Mouse (Mus musculus) CH12.LX (cell line): ENCODE data around the gene Hoxd8. TPM values are rescaled to one million over a fixed set of nuclear protein-coding genes. Genes with fewer than 3 reads are reported as not detected.

Source experiments
- DNase-seq: peaks from one replicate; pipeline ENCODE4 v3.0.0-alpha.2; 2013; ENCODE audit errors: extremely low read depth
- H3K27ac ChIP-seq: 2 replicates; pipeline ENCODE4 v1.5.1; 2012; ENCODE audit warnings: low read depth, mild to moderate bottlenecking, control low read depth, moderate library complexity; ENCODE audit not compliant: insufficient read depth
- H3K27me3 ChIP-seq: replicated peaks from 2 replicates; pipeline ENCODE3; 2012; ENCODE audit warnings: inconsistent platforms
- H3K36me3 ChIP-seq, 2 experiments: replicated peaks in 1 of 2; 2 replicates each; pipeline versions ENCODE3 to v1.6.1; 2012; ENCODE audit warnings: inconsistent platforms in 1 of 2, low read length in 1 of 2, mild to moderate bottlenecking in 1 of 2, mixed read lengths in 1 of 2, moderate library complexity in 1 of 2; ENCODE audit not compliant: control insufficient read depth in 1 of 2, insufficient read depth in 1 of 2
- H3K4me1 ChIP-seq, 2 experiments: 2 replicates each; pipeline ENCODE4 v1.6.1; 2012; ENCODE audit warnings: inconsistent platforms in 1 of 2, moderate library complexity in 1 of 2; ENCODE audit not compliant: insufficient read depth in 2 of 2, control insufficient read depth in 1 of 2
- H3K4me2 ChIP-seq: 2 replicates; pipeline ENCODE4 v1.6.1; 2012; ENCODE audit warnings: low read depth, mild to moderate bottlenecking, control low read depth; ENCODE audit not compliant: poor library complexity, insufficient read depth, severe bottlenecking
- H3K4me3 ChIP-seq, 3 experiments: fragments of 150-350 bp in 1 of 3; sonication (generic) in 1 of 3; replicated peaks in 1 of 3; 2 replicates each; pipeline versions ENCODE3 to v1.5.1; 2011 to 2012; ENCODE audit warnings: low read depth in 2 of 3, low read length in 2 of 3, mild to moderate bottlenecking in 2 of 3, moderate library complexity in 2 of 3, control low read depth in 1 of 3, improper control_type of control experiment in 1 of 3, inconsistent platforms in 1 of 3, mixed read lengths in 1 of 3; ENCODE audit not compliant: poor library complexity in 1 of 3
- H3K79me2 ChIP-seq: replicated peaks from 2 replicates; pipeline ENCODE4 v1.6.1; 2012; ENCODE audit warnings: mild to moderate bottlenecking, moderate library complexity; ENCODE audit not compliant: control insufficient read depth, poor library complexity, insufficient read depth, severe bottlenecking; ENCODE audit errors: extremely low read depth
- H3K9ac ChIP-seq: 2 replicates; pipeline ENCODE4 v1.6.1; 2012; ENCODE audit warnings: low read depth, mild to moderate bottlenecking, control low read depth, moderate library complexity; ENCODE audit not compliant: insufficient read depth
- H3K9me3 ChIP-seq: replicated peaks from 2 replicates; pipeline ENCODE3; 2012; ENCODE audit warnings: low read length, inconsistent platforms, mixed read lengths
- E2F4 ChIP-seq: IDR thresholded peaks from 2 replicates; pipeline ENCODE4 v1.6.1; 2011; ENCODE audit warnings: low read depth, low read length, improper control_type of control experiment; ENCODE audit not compliant: insufficient replicate concordance
- JUND ChIP-seq: conservative IDR thresholded peaks from 2 replicates; pipeline ENCODE4 v1.6.1; 2011; ENCODE audit warnings: low read depth, low read length, improper control_type of control experiment
- KAT2A ChIP-seq: IDR thresholded peaks from 2 replicates; pipeline ENCODE4 v1.6.1; 2012; ENCODE audit warnings: low read length, improper control_type of control experiment, inconsistent platforms; ENCODE audit not compliant: insufficient replicate concordance
- MAX ChIP-seq: IDR thresholded peaks from 2 replicates; pipeline ENCODE4 v1.6.1; 2011; ENCODE audit warnings: low read length, improper control_type of control experiment
- MAZ ChIP-seq: IDR thresholded peaks from 2 replicates; pipeline ENCODE4 v1.6.1; 2012; ENCODE audit warnings: low read depth, mild to moderate bottlenecking, inconsistent platforms, low read length, improper control_type of control experiment, moderate library complexity
- MEF2A ChIP-seq: IDR thresholded peaks from 2 replicates; pipeline ENCODE4 v1.6.1; 2014; ENCODE audit warnings: low read depth, mild to moderate bottlenecking, inconsistent platforms, low read length, improper control_type of control experiment, borderline replicate concordance
- MYC ChIP-seq: IDR thresholded peaks from 2 replicates; pipeline ENCODE4 v1.6.1; 2011; ENCODE audit warnings: low read depth, mild to moderate bottlenecking, improper control_type of control experiment, low read length
- NELFE ChIP-seq: IDR thresholded peaks from 2 replicates; pipeline ENCODE4 v1.6.1; 2011; ENCODE audit warnings: low read depth, low read length, improper control_type of control experiment
- POLR2AphosphoS2 ChIP-seq: IDR thresholded peaks from 2 replicates; pipeline ENCODE4 v1.6.1; 2011; ENCODE audit warnings: low read depth, low read length, improper control_type of control experiment
- RAD21 ChIP-seq: IDR thresholded peaks from 2 replicates; pipeline ENCODE4 v1.6.1; 2011; ENCODE audit warnings: low read depth, mild to moderate bottlenecking, low read length, improper control_type of control experiment, moderate library complexity
- TCF12 ChIP-seq: IDR thresholded peaks from 2 replicates; pipeline ENCODE4 v1.6.1; 2014; ENCODE audit warnings: low read depth, mild to moderate bottlenecking, inconsistent platforms, low read length, improper control_type of control experiment
- UBTF ChIP-seq: IDR thresholded peaks from 2 replicates; pipeline ENCODE4 v1.6.1; 2012; ENCODE audit warnings: low read depth, mild to moderate bottlenecking, inconsistent platforms, low read length, improper control_type of control experiment, moderate library complexity
- USF1 ChIP-seq: IDR thresholded peaks from 2 replicates; pipeline ENCODE4 v1.6.1; 2014; ENCODE audit warnings: low read depth, mild to moderate bottlenecking, inconsistent platforms, low read length, improper control_type of control experiment
- ZC3H11A ChIP-seq: IDR thresholded peaks from 2 replicates; pipeline ENCODE4 v1.6.1; 2012; ENCODE audit warnings: low read depth, mild to moderate bottlenecking, inconsistent platforms, low read length, improper control_type of control experiment
- dilution Hi-C: fragments of 300-500 bp; cut with MboI; formaldehyde crosslinking; loops from 2 replicates; pipeline ENCODE4 v1.14.3; 2020; ENCODE audit warnings: low sequenced_read_pairs; ENCODE audit not compliant: extremely low pct_unique_long_range_greater_than_20kb, extremely low pct_ligation_motif_present
- in situ Hi-C: fragments of 300-500 bp; cut with MboI; formaldehyde crosslinking; loops from 3 replicates; pipeline ENCODE4 v1.14.3; 2019; ENCODE audit warnings: low sequenced_read_pairs, low pct_ligation_motif_present, low pct_unique_long_range_greater_than_20kb, mixed read lengths
- polyA plus RNA-seq: library from polyadenylated mRNA; unstranded; fragments of >175 nt; gene quantifications from 2 replicates; pipeline ENCODE4 v1.2.1, GENCODE M21; 2012; ENCODE audit warnings: low read depth; ENCODE audit not compliant: insufficient read length
- total RNA-seq, 2 experiments: library from RNA; depleted of rRNA; stranded (reverse); fragments of 300-350 nt in 1 of 2; fragments of >200 nt in 1 of 2; gene quantifications; 2 replicates each; pipeline ENCODE4 v1.2.3; 2012 to 2014

Hoxd8 gene
- total and polyA plus RNA-seq, 3 experiments, result 0.20 to 0.31 TPM; not detected in 1

DNA sequence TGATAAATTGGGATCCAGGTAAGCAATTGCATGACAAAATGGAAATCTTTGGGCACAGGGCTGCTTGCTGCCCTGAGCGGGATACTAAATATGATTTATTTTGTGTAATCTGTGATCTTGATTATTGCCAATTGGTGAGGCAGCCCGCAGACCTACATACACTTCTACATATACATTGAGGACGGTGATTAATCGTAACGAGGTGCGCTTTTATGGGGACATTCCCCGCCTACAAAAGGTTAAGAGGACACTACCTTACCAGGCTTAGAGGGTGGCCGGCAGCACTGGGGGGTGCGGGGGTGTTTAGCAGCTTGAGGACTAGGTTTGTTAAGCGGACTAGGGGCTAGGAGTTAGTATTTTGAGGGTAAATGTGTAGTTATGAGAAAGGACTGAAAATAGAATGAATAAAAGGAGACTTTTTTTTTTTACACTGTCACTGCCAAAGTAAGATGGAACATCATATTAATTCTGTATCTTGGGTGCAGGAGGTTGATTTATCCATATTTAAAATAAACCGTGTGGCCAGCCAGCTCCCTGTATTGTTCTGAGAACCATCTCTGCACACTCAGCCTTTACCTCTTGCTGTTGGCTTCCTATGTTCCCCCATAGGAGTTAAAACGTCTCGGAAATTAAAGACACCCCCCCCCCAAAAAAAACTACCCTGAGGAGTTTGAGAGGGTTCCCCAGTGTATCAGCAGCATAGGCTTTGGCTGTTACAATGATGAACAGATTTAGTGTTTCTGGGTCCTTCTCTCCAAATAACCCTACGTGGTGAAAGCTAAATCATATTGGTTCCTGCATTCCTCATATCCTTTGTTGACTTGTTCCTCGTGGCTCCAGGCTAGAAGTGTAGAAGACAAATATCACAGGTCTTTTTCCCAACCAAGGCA is 32.5 kb downstream of the Hoxd8 start:
- Histone ChIP-seq H3K27ac (no peak overlapping the region; the same call in 1 of the 2 replicates), H3K4me3 (no peak overlapping the region), H3K4me2 (peak overlapping the region; percentile 63; the same call in 1 of the 2 replicates), H3K79me2 (peaks cover 3% of the 10 kb centered on the region; the same call in 1 of the 2 replicates), H3K4me1 (peaks cover 14 to 40% of the 10 kb centered on the region in 2 experiments), H3K27me3 (no peaks in the 10 kb centered on the region), H3K9ac (no peak overlapping the region), H3K36me3 (peaks cover 7 to 29% of the 10 kb centered on the region in 2 experiments), H3K9me3 (peaks cover 16% of the 10 kb centered on the region)
- TF ChIP-seq RAD21 (no peak), UBTF (no peak), MYC (no peak), MAX (no peak), JUND (no peak), KAT2A (no peak), TCF12 (no peak), E2F4 (no peak), USF1 (no peak), POLR2AphosphoS2 (no peak), NELFE (no peak), MAZ (no peak), ZC3H11A (no peak)
- no peak for DNase-seq
- in situ Hi-C loops, result no loop called here
- dilution Hi-C loops, result no loop called here

DNA sequence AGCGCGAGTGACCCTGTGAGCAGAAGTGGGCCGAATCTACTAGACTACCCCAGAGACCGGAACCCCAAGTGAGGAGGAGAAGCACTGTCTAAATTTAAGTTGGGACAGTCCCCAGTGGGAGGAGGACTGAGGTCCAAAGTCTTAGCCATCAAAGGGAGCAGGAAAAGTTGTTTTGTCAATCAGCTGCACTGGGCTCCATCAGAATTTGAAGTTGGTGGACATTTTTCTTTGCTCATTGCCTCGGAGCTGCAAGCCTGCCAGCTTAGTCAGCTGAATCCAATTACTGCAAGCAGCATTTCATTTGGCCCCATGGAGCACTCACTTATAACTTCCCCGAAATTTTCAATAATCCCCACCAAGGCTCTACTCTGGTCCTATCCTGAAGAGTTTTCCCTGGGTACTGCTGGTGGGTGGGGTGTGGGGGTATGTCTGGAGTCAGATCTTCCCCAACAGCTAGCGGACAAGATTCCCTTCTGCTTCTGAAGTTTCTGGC is 33.2 kb downstream of the Hoxd8 start:
- H3K79me2 ChIP-seq, result 0 out of 2 replicates have a peak, but pooled peaks cover 3% of the 10 kb centered on the region
- H3K4me1 ChIP-seq, result peaks cover 14 to 35% of the 10 kb centered on the region in 2 experiments
- H3K9me3 ChIP-seq, result peaks cover 16% of the 10 kb centered on the region
- H3K27me3 ChIP-seq, result no peaks in the 10 kb centered on the region
- DNase-seq, result peak; percentile 16
- H3K36me3 ChIP-seq, result peaks cover 7 to 29% of the 10 kb centered on the region in 2 experiments
- TF ChIP-seq MEF2A (peak; percentile 20; the same call in 1 of the 2 replicates), MAZ (no peak)
- in situ Hi-C loops, result no loop called here
- no peak overlapping the region for H3K4me3 ChIP-seq
- dilution Hi-C loops, result no loop called here
- no peak overlapping the region for H3K9ac ChIP-seq
- H3K4me2 ChIP-seq, result peak overlapping the region; percentile 63
- H3K27ac ChIP-seq, result no peak overlapping the region; the same call in 1 of the 2 replicates
